Mouse (Mus musculus) megakaryocyte progenitor cell, adult 5-6 weeks (primary cell): ENCODE measurements at regions not wholly inside any gene's neighbourhood (a gene's known extent, or its start where the extent isn't known, plus 50 kb on each side); places are given as distances from the start of the nearest gene placed in this dataset.

Source experiments
- ATAC-seq: replicated peaks from 2 replicates; pipeline ENCODE4 v1.8.0; 2016; ENCODE audit warnings: mild to moderate bottlenecking, moderate TSS enrichment, inconsistent platforms; ENCODE audit not compliant: poor library complexity

GRCm38 (mm10) chr17:83129658-83130057 lies 85.4 kb upstream of the Pkdcc start:
- no peak for ATAC-seq

DNA sequence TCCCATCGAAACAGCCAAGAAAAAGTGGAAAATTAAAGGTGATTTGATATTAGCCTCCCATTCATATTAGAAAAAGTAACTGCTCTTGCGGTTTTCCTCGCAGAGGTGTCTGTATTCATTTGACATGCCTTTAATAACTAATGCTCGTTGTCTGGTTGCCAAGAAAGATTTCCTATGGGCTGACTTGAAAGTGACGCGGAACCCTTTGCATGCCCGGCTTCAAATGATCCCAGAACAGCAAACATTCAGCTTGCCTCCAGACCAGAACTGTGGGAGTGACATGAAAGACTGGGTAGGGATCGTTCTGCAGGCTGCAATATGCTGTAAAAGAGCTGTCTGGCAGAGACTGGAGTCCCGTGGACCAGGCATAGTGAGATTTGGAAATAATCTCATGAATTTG lies 81.9 kb upstream of the Pkdcc start:
- ATAC-seq = no peak

DNA sequence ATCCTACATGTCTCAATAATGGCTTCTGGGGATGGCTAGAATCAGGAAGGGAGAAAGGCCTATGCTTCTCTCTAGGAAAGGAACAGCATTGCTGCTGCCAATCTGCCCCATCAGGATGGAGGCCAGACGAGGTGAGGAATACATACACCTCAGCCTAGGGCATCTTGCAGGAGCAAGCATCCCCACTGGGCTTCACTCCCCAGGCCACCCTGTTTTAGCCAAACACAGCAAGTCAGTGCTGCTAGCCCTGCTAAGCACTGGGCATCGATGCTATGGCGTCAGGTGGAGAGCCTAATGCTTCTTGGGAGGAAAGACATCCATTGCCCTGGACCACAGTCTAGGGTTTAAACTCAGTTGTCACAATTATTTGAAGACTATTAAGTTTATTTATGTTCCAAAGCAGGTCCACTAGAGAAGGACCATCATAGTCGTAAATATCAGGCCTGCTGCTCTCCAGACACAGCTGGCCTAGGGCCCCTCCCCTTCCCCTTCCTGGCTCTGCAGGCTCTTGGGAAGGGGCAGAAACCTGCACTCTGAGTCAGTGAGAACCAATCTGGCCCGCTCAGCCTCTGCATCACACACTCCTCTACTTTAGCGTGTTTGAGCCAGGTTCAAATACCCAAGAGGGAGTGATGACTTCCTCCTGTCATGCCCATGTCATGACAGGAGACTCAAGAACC lies 79.5 kb upstream of the Pkdcc start:
- no peak for ATAC-seq

DNA sequence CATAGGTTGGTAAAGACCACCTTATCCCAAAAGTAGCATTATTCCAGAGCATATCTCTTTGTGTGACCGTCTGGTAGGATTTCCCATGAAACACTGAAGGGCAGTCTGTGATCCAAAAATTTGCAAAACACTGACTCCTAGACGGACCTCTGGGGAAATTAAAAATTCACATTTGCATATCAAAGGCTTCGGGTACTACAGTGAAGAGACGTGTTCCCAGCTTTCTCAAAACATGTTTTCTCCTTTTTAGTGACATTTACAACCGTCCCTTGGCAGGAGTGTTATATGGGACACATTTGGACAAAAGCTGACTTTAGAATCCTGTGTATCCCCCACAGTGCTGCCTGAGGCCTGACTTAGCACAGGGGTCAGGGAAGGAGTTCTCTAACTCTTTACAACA lies 78.8 kb upstream of the Pkdcc start:
- ATAC-seq = no peak

GRCm38 (mm10) chr17:83137720-83138119 lies 77.4 kb upstream of the Pkdcc start:
- ATAC-seq = peak; percentile 80

DNA sequence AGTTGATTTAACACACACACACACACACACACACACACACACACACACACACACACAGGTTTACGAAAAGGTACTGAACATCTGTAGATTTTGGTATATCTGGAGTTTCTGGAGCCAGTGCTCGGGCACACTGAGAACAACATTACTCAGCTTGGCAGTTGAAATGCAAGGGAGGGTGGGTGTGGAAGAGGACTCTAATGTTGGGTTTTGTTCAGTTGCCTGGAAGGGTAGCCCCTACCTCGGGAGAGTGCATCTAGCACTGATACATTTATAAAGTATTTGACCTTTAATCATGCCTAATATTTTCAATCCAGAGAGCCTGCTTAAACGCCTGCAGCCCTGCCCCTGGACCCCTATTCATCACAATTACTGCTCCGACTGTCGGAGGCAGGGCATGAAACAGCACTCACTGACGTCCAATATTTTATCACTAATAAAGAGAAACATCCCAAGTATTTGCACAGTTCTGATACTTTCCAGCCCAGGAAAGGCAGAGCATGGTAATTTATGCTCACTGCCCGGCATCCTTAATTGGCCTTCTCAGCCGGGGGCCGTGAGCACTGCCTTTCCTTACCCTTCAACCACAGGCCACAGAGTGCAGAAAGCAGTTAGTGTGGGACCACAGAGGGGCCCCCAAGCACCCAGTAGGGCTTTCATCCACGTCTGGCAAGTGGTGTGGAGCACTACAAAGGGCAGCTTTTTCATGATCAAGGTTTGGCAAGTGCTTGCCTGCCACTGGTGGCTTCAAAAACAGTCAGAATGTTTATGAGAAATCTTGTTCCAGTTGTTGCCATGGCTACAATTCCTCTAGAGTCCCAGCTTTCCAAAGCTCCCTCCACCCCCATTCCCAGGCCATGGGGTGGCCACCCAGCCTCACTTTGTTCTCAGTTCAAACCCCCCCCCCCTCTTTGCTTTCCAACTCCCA lies 76.3 kb upstream of the Pkdcc start:
- ATAC-seq = no peak

- no peak for ATAC-seq
Observed at GRCm38 (mm10) chr17:83148371-83148929, 66.6 kb upstream of the Pkdcc start.

DNA sequence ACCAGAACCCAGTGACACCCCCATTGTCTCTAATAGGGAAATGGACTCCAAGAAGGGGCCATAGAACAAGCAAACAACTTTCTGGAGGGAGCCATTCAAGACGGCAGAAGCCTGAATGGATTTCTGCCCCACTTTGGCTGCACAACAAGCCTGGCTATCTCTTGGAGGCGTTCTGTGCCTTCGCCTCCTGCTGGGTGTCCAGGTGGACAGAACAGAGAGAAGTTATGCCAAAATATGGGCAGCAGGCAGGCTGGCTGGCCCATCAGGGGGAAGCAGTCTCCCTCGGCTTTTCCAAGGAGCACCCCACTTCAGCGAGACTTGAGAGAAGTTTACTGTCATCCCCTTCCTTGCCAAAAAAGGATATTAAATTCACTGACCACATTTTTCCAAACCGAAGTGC lies 65.8 kb upstream of the Pkdcc start:
- ATAC-seq = no peak

DNA sequence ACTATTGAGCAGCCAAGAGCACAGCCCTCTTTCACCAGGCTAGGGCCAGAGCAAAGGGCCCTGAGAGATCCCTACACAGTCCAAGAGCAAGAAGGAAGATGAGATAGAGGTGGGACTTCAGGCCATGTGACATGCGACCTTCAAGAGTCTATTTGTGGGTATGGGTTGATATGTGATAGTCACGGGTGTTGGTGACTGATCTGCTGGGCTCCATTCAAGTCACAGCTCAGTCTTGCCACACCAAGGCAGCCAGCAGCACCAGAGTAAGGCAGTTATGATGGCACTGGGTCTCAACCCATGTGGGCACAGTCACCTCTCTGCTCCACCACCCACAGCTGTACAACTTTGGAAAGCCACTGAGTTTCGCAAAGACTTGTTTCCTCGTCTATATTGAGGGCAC lies 60.0 kb upstream of the Pkdcc start:
- ATAC-seq = no peak

DNA sequence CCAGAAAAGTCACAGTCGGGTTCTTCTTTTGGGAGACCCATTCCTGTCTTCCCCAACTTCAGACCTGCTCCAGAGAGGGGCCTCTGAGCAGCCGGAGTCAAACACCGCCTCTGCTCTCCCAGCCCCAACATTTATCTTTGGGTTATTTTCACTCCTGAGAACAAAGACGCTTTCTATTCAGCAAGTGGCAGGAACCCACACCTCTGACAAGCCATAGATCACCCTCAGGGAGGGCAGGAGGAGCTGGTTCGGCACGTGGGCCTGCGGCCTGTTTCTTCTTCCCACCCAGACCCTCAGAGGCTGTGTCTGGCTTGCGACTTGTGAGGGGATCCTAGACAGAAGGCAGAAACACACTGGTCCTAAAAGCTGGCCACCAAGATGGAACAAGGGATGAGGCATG lies 58.4 kb upstream of the Pkdcc start:
- ATAC-seq = no peak

DNA sequence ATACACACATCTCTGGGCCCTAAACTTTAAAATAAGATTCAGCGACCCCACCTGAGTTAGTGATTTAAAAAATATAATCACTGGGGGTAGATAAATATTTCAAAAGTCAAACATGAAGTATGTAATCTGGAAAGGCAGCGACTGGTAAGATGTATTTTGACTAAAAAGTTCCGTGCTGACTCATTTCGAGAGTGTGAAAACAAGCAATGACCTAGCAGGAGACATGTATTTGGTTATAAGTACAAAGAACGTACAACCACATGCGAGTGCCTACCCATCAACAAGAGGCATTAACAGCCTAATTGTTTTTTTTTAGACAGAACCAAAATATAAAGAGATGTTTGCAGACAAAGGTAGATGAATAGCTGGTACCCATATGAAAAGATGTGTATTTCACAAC lies 57.0 kb upstream of the Pkdcc start:
- ATAC-seq = no peak

DNA sequence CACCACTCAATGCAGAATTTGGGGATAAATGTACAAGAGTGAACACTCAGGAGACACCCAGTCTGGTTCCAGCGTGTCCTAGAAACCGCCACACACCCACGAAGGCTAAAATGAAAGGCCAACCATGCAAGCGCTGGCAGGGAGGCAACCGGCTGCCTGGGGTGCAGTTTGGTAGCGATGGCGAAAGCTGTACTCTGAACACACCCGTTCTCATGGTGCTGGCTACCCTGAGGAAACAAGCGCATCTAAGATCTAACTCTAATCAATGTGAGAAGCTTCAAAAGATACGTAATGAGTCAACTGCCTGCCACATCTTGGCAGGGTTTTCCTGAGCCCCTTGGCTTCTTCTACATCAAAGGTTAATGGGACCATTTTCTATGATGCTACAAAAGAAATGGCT lies 56.4 kb upstream of the Pkdcc start:
- no peak for ATAC-seq

- no peak for ATAC-seq
Observed at GRCm38 (mm10) chr17:83159634-83160033, 55.5 kb upstream of the Pkdcc start.

- ATAC-seq = no peak
Observed at GRCm38 (mm10) chr17:83160296-83160695, 54.8 kb upstream of the Pkdcc start.

GRCm38 (mm10) chr17:83161731-83162130 lies 53.4 kb upstream of the Pkdcc start:
- ATAC-seq = no peak

DNA sequence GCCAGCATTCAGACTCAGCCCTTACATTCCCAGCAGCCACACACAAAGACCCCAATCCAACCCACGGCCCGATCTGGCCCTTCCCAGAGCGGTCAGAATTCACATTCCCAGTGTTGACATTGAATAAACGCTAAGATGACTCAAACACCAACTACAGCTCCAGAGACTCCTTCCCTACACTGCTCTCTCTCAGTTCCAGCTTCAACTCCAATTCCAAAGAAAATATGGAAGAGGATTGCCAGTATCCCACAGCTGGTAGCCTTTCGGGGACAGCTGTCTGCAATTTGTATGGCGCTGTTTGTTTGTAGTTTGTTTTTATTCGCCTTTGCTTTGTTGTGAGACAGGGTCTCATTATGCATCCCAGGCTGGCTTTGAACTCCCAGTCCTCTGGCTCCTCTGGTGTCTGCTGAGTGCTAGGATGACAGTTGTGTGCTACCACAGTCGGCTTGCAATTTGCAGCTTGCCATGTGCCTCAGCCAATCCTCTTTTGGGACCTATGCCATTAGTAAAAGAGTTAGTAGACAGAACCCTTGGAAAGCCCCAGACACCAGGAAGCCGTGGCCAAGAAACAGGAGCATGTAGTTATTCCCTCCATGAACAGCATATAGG lies 51.0 kb upstream of the Pkdcc start:
- ATAC-seq = no peak

GRCm38 (mm10) chr17:83164728-83165127 lies 50.4 kb upstream of the Pkdcc start:
- no peak for ATAC-seq

GRCm38 (mm10) chr17:83165140-83165539 lies 50.0 kb upstream of the Pkdcc start:
- ATAC-seq = no peak
